Mouse (Mus musculus) common myeloid progenitor, adult 5-6 weeks (primary cell): Measurements from ENCODE around the gene Maco1. TPM values are rescaled to one million over a fixed set of nuclear protein-coding genes. Genes with fewer than 3 reads are reported as not detected.

Experiments
- ATAC-seq: replicated peaks from 2 replicates; pipeline ENCODE4 v1.8.0; 2016; ENCODE audit warnings: low read depth, mild to moderate bottlenecking, moderate TSS enrichment, inconsistent platforms; ENCODE audit not compliant: poor library complexity, severe bottlenecking
- total RNA-seq: library from RNA; stranded (forward); fragments of 200-1000, 187-1606 nt; gene quantifications from 2 replicates; pipeline ENCODE4 v1.2.3, GENCODE M21; 2017

The Maco1 gene
- total RNA-seq, result 55.1 and 63.9 TPM in 2 replicates

- peak; percentile 88 for ATAC-seq
Observed at GRCm38 (mm10) chr4:134853259-134853636, at the start of gene Maco1. Maco1 (minus strand) TSS chr4:134853345.

- ATAC-seq, result no peak
Observed at GRCm38 (mm10) chr4:134901126-134901525, 48.0 kb upstream of the Maco1 start.

- ATAC-seq, result no peak
Observed at GRCm38 (mm10) chr4:134897256-134897655, 44.1 kb upstream of the Maco1 start.

GRCm38 (mm10) chr4:134892096-134892495 lies 39.0 kb upstream of the Maco1 start:
- ATAC-seq, result peak; percentile 32; the same call in 1 of the 2 replicates

- no peak for ATAC-seq
Observed at GRCm38 (mm10) chr4:134884364-134884763, 31.2 kb upstream of the Maco1 start.

GRCm38 (mm10) chr4:134883808-134884207 lies 30.7 kb upstream of the Maco1 start:
- ATAC-seq, result no peak; the same call in 1 of the 2 replicates

GRCm38 (mm10) chr4:134883266-134883665 lies 30.1 kb upstream of the Maco1 start:
- ATAC-seq, result peak; percentile 71

GRCm38 (mm10) chr4:134880041-134880440 lies 26.9 kb upstream of the Maco1 start:
- ATAC-seq, result no peak

- ATAC-seq, result peak; percentile 70
Observed at GRCm38 (mm10) chr4:134879410-134879981, 26.4 kb upstream of the Maco1 start.

GRCm38 (mm10) chr4:134876171-134876570 lies 23.0 kb upstream of the Maco1 start:
- ATAC-seq, result no peak

- no peak for ATAC-seq
Observed at GRCm38 (mm10) chr4:134871950-134872349, 18.8 kb upstream of the Maco1 start.

GRCm38 (mm10) chr4:134871477-134871876 lies 18.3 kb upstream of the Maco1 start:
- no peak for ATAC-seq

- ATAC-seq, result 0 out of 2 replicates have a peak, but pooled peaks have one; percentile 7
Observed at GRCm38 (mm10) chr4:134869815-134870375, 16.8 kb upstream of the Maco1 start.

GRCm38 (mm10) chr4:134869068-134869730 lies 16.1 kb upstream of the Maco1 start:
- ATAC-seq, result peak; percentile 45; the same call in 1 of the 2 replicates

- no peak for ATAC-seq
Observed at GRCm38 (mm10) chr4:134868490-134868889, 15.3 kb upstream of the Maco1 start.

- ATAC-seq, result no peak
Observed at GRCm38 (mm10) chr4:134868065-134868464, 14.9 kb upstream of the Maco1 start.

GRCm38 (mm10) chr4:134867661-134868060 lies 14.5 kb upstream of the Maco1 start:
- ATAC-seq, result no peak

GRCm38 (mm10) chr4:134867213-134867612 lies 14.1 kb upstream of the Maco1 start:
- ATAC-seq, result no peak

- no peak for ATAC-seq
Observed at GRCm38 (mm10) chr4:134865789-134866188, 12.6 kb upstream of the Maco1 start.

GRCm38 (mm10) chr4:134865340-134865739 lies 12.2 kb upstream of the Maco1 start:
- ATAC-seq, result no peak

GRCm38 (mm10) chr4:134863937-134864729 lies 11.0 kb upstream of the Maco1 start, which contains the start of gene Rhd:
Rhd (plus strand) TSS chr4:134864536.
- ATAC-seq, result peak; percentile 70; the same call in 1 of the 2 replicates
